In genomic region chr15:6320501-6320900, GRCm38 (mm10) we compare ENCODE assay signal across 20 mouse cellular contexts. TPM values are rescaled to one million over a fixed set of nuclear protein-coding genes. Genes with fewer than 3 reads are reported as not detected.
DNase-seq lines count a peak whose midpoint lies in the region; ATAC-seq and TF ChIP-seq lines count a peak whose summit lies in the region.
"Had no signal": no experiment of that assay in that cellular context is flagged by ENCODE, and none has a peak within 500 bp of the region (broad histone marks: within the 10 kb centered on the region; RNA-seq: fewer than 3 reads in every experiment).

No protein-coding gene starts in this region.

- H3K27me3 ChIP-seq in embryonic facial prominence, embryonic 11.5 days (ENCODE audit: control insufficient read depth, insufficient read depth, low read length), result no peaks in the 10 kb centered on the region
- no peaks in the 10 kb centered on the region for H3K27me3 ChIP-seq in embryonic facial prominence, embryonic 10.5 days (replicated peaks; ENCODE audit: low read depth, poor library complexity, severe bottlenecking)
- no peaks in the 10 kb centered on the region for H3K27me3 ChIP-seq in kidney, embryonic 16.5 days (ENCODE audit: insufficient read depth, low read length)
- H3K27me3 ChIP-seq in stomach, embryonic 14.5 days (ENCODE audit: control insufficient read depth, insufficient read depth, low read length), result no peaks in the 10 kb centered on the region
- H3K27me3 ChIP-seq in stomach, postnatal 0 days (ENCODE audit: control insufficient read depth, insufficient read depth, low read length), result no peaks in the 10 kb centered on the region
- H3K27me3 ChIP-seq in forebrain, embryonic 16.5 days (replicated peaks; ENCODE audit: control insufficient read depth, insufficient read depth, low read length), result no peaks in the 10 kb centered on the region
- H3K27me3 ChIP-seq: embryonic facial prominence, embryonic 12.5 days; heart, embryonic 12.5 days; Patski had no signal

- H3K4me3 ChIP-seq in embryonic facial prominence, embryonic 11.5 days (ENCODE audit: low read depth, low read length), result no peak overlapping the region
- H3K4me3 ChIP-seq in embryonic facial prominence, embryonic 10.5 days, result no peak overlapping the region
- no peak overlapping the region for H3K4me3 ChIP-seq in kidney, embryonic 16.5 days (ENCODE audit: low read length)
- no peak overlapping the region for H3K4me3 ChIP-seq in stomach, embryonic 14.5 days (ENCODE audit: low read depth, low read length)
- H3K4me3 ChIP-seq in stomach, postnatal 0 days (ENCODE audit: low read depth, low read length), result no peak overlapping the region
- no peak overlapping the region for H3K4me3 ChIP-seq in forebrain, embryonic 16.5 days (replicated peaks; ENCODE audit: low read length)
- H3K4me3 ChIP-seq: embryonic facial prominence, embryonic 12.5 days; gastrocnemius, adult 2 months; heart, embryonic 12.5 days; hindbrain, embryonic 10.5 days had no signal

- no peak for ATAC-seq in embryonic facial prominence, embryonic 11.5 days (replicated peaks; ENCODE audit: insufficient number of reproducible peaks, low FRiP score, low TSS enrichment, low read depth)
- ATAC-seq in kidney, embryonic 16.5 days (ENCODE audit: low FRiP score, low TSS enrichment), result peak; percentile 4; the same call in 1 of the 2 replicates
- no peak for ATAC-seq in stomach, embryonic 14.5 days (ENCODE audit: insufficient number of reproducible peaks, insufficient read depth, low FRiP score, low read depth)
- ATAC-seq in stomach, postnatal 0 days (ENCODE audit: low FRiP score, low TSS enrichment), result no peak
- ATAC-seq in forebrain, embryonic 16.5 days, result no peak
- ATAC-seq: activated CD4-positive, CD25-positive, alpha-beta regulatory T cell, adult 4 months; forebrain, postnatal 0 days; Patski had no signal

- DNase-seq in embryonic facial prominence, embryonic 11.5 days (ENCODE audit: low spot score), result peak; percentile 50
- DNase-seq in embryonic facial prominence, embryonic 10.5 days (ENCODE audit: low spot score), result no peak
- no peak for DNase-seq in kidney, adult 8-10 months
- no peak for DNase-seq in stomach, postnatal 0 days (ENCODE audit: low spot score)
- DNase-seq: adrenal gland, postnatal 14 days; cerebellum, adult 11-12 months; cerebellum, adult 9-10 months; cerebellum, postnatal 25 days; forebrain, postnatal 0 days; gastrocnemius, adult 2 months; gastrocnemius, postnatal 25 days had no signal

- H3K36me3 ChIP-seq in embryonic facial prominence, embryonic 11.5 days (replicated peaks; ENCODE audit: control insufficient read depth, insufficient read depth, low read depth, low read length), result no peaks in the 10 kb centered on the region
- H3K36me3 ChIP-seq in embryonic facial prominence, embryonic 10.5 days (replicated peaks), result no peaks in the 10 kb centered on the region
- H3K36me3 ChIP-seq in kidney, embryonic 16.5 days (ENCODE audit: insufficient read depth, low read length), result no peaks in the 10 kb centered on the region
- H3K36me3 ChIP-seq in stomach, embryonic 14.5 days (ENCODE audit: control insufficient read depth, insufficient read depth, low read length), result no peaks in the 10 kb centered on the region
- no peaks in the 10 kb centered on the region for H3K36me3 ChIP-seq in stomach, postnatal 0 days (ENCODE audit: control insufficient read depth, insufficient read depth, low read length)
- no peaks in the 10 kb centered on the region for H3K36me3 ChIP-seq in forebrain, embryonic 16.5 days (ENCODE audit: control insufficient read depth, insufficient read depth)
- H3K36me3 ChIP-seq: embryonic facial prominence, embryonic 12.5 days; heart, embryonic 12.5 days; hindbrain, embryonic 10.5 days had no signal

- H3K4me2 ChIP-seq in embryonic facial prominence, embryonic 11.5 days (ENCODE audit: low read depth, low read length), result no peak overlapping the region
- H3K4me2 ChIP-seq in kidney, embryonic 16.5 days (replicated peaks; ENCODE audit: low read depth, low read length), result no peak overlapping the region
- no peak overlapping the region for H3K4me2 ChIP-seq in stomach, embryonic 14.5 days (replicated peaks; ENCODE audit: low read depth, low read length)
- no peak overlapping the region for H3K4me2 ChIP-seq in stomach, postnatal 0 days (replicated peaks; ENCODE audit: low read depth)
- no peak overlapping the region for H3K4me2 ChIP-seq in forebrain, embryonic 16.5 days (ENCODE audit: low read length)
- H3K4me2 ChIP-seq: embryonic facial prominence, embryonic 12.5 days; heart, embryonic 12.5 days; hindbrain, embryonic 14.5 days had no signal

- TF ChIP-seq EP300 in stomach, postnatal 0 days (optimal IDR thresholded peaks at IDR 0.05), result no peak

- no peak overlapping the region for H3K27ac ChIP-seq in embryonic facial prominence, embryonic 11.5 days (replicated peaks; ENCODE audit: low read depth, low read length)
- no peak overlapping the region for H3K27ac ChIP-seq in embryonic facial prominence, embryonic 10.5 days (replicated peaks)
- H3K27ac ChIP-seq in kidney, embryonic 16.5 days (ENCODE audit: low read length), result peak overlapping the region; percentile 59
- H3K27ac ChIP-seq in stomach, embryonic 14.5 days (ENCODE audit: low read length), result peak overlapping the region; percentile 7; the same call in 1 of the 2 replicates
- H3K27ac ChIP-seq in stomach, postnatal 0 days (replicated peaks), result no peak overlapping the region
- no peak overlapping the region for H3K27ac ChIP-seq in forebrain, embryonic 16.5 days (ENCODE audit: low read length)
- H3K27ac ChIP-seq: embryonic facial prominence, embryonic 12.5 days; gastrocnemius, adult 2 months; hindbrain, embryonic 10.5 days; hindbrain, embryonic 14.5 days had no signal

- H3K9me3 ChIP-seq in embryonic facial prominence, embryonic 11.5 days (replicated peaks; ENCODE audit: control insufficient read depth, low read length), result no peaks in the 10 kb centered on the region
- H3K9me3 ChIP-seq in embryonic facial prominence, embryonic 10.5 days, result no peaks in the 10 kb centered on the region
- H3K9me3 ChIP-seq in kidney, embryonic 16.5 days (ENCODE audit: low read length), result no peaks in the 10 kb centered on the region
- H3K9me3 ChIP-seq in stomach, embryonic 14.5 days (ENCODE audit: control insufficient read depth, low read depth, low read length), result no peaks in the 10 kb centered on the region
- H3K9me3 ChIP-seq in stomach, postnatal 0 days (ENCODE audit: control insufficient read depth, low read length), result no peaks in the 10 kb centered on the region
- no peaks in the 10 kb centered on the region for H3K9me3 ChIP-seq in forebrain, embryonic 16.5 days (ENCODE audit: control insufficient read depth, low read length)
- H3K9me3 ChIP-seq: embryonic facial prominence, embryonic 12.5 days; heart, embryonic 12.5 days; hindbrain, embryonic 10.5 days had no signal

- WGBS in embryonic facial prominence, embryonic 11.5 days, result 35% methylated on average over 5 of the region's 5 CpGs
- WGBS in embryonic facial prominence, embryonic 10.5 days, result 41% methylated on average over 5 of the region's 5 CpGs
- 24% methylated on average over 5 of the region's 5 CpGs for WGBS in kidney, embryonic 16.5 days
- 18% methylated on average over 5 of the region's 5 CpGs for WGBS in stomach, embryonic 14.5 days
- 17% methylated on average over 5 of the region's 5 CpGs for WGBS in stomach, postnatal 0 days
- WGBS in forebrain, embryonic 16.5 days, result 61% methylated on average over 5 of the region's 5 CpGs

- H3K4me1 ChIP-seq in embryonic facial prominence, embryonic 11.5 days (ENCODE audit: control insufficient read depth, insufficient read depth, low read length), result no peaks in the 10 kb centered on the region
- peaks cover 23% of the 10 kb centered on the region for H3K4me1 ChIP-seq in embryonic facial prominence, embryonic 10.5 days
- H3K4me1 ChIP-seq in kidney, embryonic 16.5 days (ENCODE audit: insufficient read depth, low read length), result peaks cover 24% of the 10 kb centered on the region
- H3K4me1 ChIP-seq in stomach, embryonic 14.5 days (ENCODE audit: control insufficient read depth, insufficient read depth, low read length), result peaks cover 10% of the 10 kb centered on the region; the same call in 1 of the 2 replicates
- no peaks in the 10 kb centered on the region for H3K4me1 ChIP-seq in stomach, postnatal 0 days (replicated peaks; ENCODE audit: control insufficient read depth, insufficient read depth)
- no peaks in the 10 kb centered on the region for H3K4me1 ChIP-seq in forebrain, embryonic 16.5 days (replicated peaks; ENCODE audit: control insufficient read depth, insufficient read depth, low read length)
- H3K4me1 ChIP-seq: heart, embryonic 12.5 days; hindbrain, embryonic 10.5 days had no signal

- TF ChIP-seq CTCF in stomach, postnatal 0 days (IDR thresholded peaks at IDR 0.05; ENCODE audit: low read depth), result no peak

- no peak overlapping the region for H3K9ac ChIP-seq in embryonic facial prominence, embryonic 11.5 days (replicated peaks; ENCODE audit: low read length)
- H3K9ac ChIP-seq in kidney, embryonic 16.5 days (replicated peaks; ENCODE audit: low read length), result no peak overlapping the region
- no peak overlapping the region for H3K9ac ChIP-seq in stomach, embryonic 14.5 days (replicated peaks; ENCODE audit: low read depth, low read length)
- no peak overlapping the region for H3K9ac ChIP-seq in stomach, postnatal 0 days (ENCODE audit: low read length)
- H3K9ac ChIP-seq in forebrain, embryonic 16.5 days (replicated peaks; ENCODE audit: low read depth, low read length), result no peak overlapping the region
- H3K9ac ChIP-seq: embryonic facial prominence, embryonic 12.5 days; forebrain, postnatal 0 days; heart, embryonic 12.5 days; hindbrain, embryonic 14.5 days had no signal

RNA-seq across cellular contexts. Expression of gene Dab2, which starts 20.9 kb away (rescaled TPM):
- polyA plus RNA-seq in embryonic facial prominence, embryonic 11.5 days (2014; fragmentation: Nextera tagmentation; extraction: Ambion mirVana), result 72.4 and 81.5 TPM in 2 replicates
- 40.2 and 47.5 TPM in 2 replicates for polyA plus RNA-seq in embryonic facial prominence, embryonic 10.5 days (2016; fragmentation: Nextera tagmentation; extraction: Ambion mirVana)
- 76.4 and 87.9 TPM in 2 replicates for polyA plus RNA-seq in kidney, embryonic 16.5 days (2015; fragmentation: Nextera tagmentation; extraction: Ambion mirVana)
- polyA plus RNA-seq in stomach, embryonic 14.5 days (2014; fragmentation: Nextera tagmentation; extraction: Ambion mirVana), result 65.9 and 66.0 TPM in 2 replicates
- polyA plus RNA-seq in stomach, postnatal 0 days (2015; fragmentation: Nextera tagmentation; extraction: Ambion mirVana), result 16.1 and 16.9 TPM in 2 replicates
- polyA plus RNA-seq in forebrain, embryonic 16.5 days (2015; fragmentation: Nextera tagmentation; extraction: Ambion mirVana), result 13.1 and 17.3 TPM in 2 replicates

Comparison
In these comparisons a context has a peak if more than half of its experiments do, and no peak if none do; other contexts are left out.
1. H3K27ac ChIP-seq: peak in kidney, embryonic 16.5 days (single experiment) and stomach, embryonic 14.5 days (single experiment); none in embryonic facial prominence, embryonic 11.5 days (single experiment), embryonic facial prominence, embryonic 10.5 days (single experiment), stomach, postnatal 0 days (single experiment) and forebrain, embryonic 16.5 days (single experiment).